Mouse (Mus musculus) central nervous system, embryonic 14 days (tissue): ENCODE data around the gene 4930415O20Rik. TPM values are rescaled to one million over a fixed set of nuclear protein-coding genes. Genes with fewer than 3 reads are reported as not detected.

Experiments
- polyA plus RNA-seq: library from polyadenylated mRNA; depleted of rRNA; stranded (reverse); fragments of >200 nt; gene quantifications from 2 replicates; pipeline ENCODE4 v1.2.3, GENCODE M21; 2012; rRNA removed

4930415O20Rik gene
- polyA plus RNA-seq, result 0.26 TPM in 1 of 2 replicates, not detected in the other

GRCm38 (mm10) chr15:98570873-98571538 is at the start of gene 4930415O20Rik, which contains the start of gene Ccnt1:
4930415O20Rik (plus strand) TSS chr15:98571004.
Ccnt1 (minus strand) TSS chr15:98570923.

DNA sequence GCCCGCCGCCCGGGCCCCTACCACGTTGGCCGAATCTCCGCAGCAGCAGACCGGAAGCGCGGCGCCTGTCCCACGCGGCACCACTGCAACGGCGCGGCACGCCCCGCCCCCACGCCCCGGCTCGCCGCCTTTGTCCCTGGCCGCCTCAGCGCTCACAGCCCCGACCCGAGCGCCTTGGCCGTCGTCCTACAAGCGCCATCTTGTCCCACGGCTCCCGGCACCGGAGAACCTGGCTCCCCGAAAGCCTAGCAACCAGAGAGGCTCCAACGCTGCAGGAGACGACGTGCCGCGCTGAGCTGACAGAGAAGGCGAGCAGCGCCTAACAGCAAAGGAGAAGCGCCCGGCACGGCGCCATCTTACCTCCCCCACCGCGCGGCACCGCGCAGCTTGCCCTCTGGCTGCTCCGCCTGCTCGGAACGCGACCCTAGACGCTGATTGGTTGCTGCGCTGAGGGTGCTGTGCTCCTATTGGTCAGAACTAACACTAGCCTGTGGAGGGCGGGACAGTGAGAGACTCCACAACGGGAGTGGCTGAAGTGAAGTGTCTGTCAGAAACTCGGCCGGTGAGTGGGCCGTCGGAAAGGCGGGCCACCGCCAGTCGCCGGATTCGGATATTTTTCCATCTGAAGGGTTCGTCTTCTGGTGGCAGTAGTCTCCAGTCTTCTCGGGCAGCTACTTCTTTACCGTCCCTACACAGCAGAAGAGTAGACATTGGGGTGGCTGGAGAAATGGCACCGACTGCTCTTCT is 36.8 kb upstream of the 4930415O20Rik start, which contains the start of gene Kansl2:
Kansl2 (minus strand) TSS at position 384 of the 747 bp plus-strand sequence.

GRCm38 (mm10) chr15:98609331-98610130 is 38.7 kb downstream of the 4930415O20Rik start, which contains the start of gene Adcy6:
Adcy6 (minus strand) TSS chr15:98610076.

DNA sequence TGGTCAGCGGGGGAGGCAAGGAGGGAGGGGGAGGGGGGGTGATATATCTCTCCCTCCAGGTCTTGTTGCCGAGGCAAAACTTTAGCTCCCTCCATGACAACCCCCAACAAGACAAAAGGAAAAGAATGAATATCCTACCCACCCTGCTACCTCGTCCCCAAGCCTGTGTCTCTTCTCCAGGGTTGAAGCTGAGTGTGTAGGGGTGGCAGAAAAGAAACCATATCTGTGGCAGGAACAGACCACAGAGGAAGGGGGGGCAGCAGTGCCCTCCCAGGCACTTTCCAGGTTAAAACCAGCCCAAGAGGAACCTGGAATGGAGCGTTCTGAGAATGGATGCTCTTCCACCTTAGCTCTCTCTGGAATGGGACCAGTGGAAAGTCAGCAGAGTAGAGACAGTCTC is 59.7 kb downstream of the 4930415O20Rik start, which contains the start of gene Cacnb3:
Cacnb3 (plus strand) TSS at position 301 of the 400 bp plus-strand sequence.

Other genes starting within 250 kb of the 4930415O20Rik start
- not detected in 2 replicates for gene Olfr284, start 230.0 kb upstream of the 4930415O20Rik start, polyA plus RNA-seq
- not detected in 2 replicates for gene Olfr283, start 190.1 kb upstream of the 4930415O20Rik start, polyA plus RNA-seq
- not detected in 2 replicates for gene Olfr282, start 139.8 kb upstream of the 4930415O20Rik start, polyA plus RNA-seq
- not detected in 2 replicates for gene Olfr281, start 118.4 kb upstream of the 4930415O20Rik start, polyA plus RNA-seq
- gene OR5BS1P, start 101.1 kb upstream of the 4930415O20Rik start, polyA plus RNA-seq, result not detected in 2 replicates
- not detected in 2 replicates for gene Lalba, start 88.3 kb upstream of the 4930415O20Rik start, polyA plus RNA-seq
- not detected in 2 replicates for gene Olfr279, start 78.6 kb upstream of the 4930415O20Rik start, polyA plus RNA-seq
- gene Kansl2, start 36.7 kb upstream of the 4930415O20Rik start, polyA plus RNA-seq, result 117 and 125 TPM in 2 replicates
- gene Ccnt1, start 81 bp upstream of the 4930415O20Rik start, polyA plus RNA-seq, result 22.8 and 23.3 TPM in 2 replicates
- 46.7 and 54.8 TPM in 2 replicates for gene Adcy6, start 39.1 kb downstream of the 4930415O20Rik start, polyA plus RNA-seq
- gene Cacnb3, start 59.8 kb downstream of the 4930415O20Rik start, polyA plus RNA-seq, result 230 and 233 TPM in 2 replicates
- 53.2 and 54.3 TPM in 2 replicates for gene Ddx23, start 91.9 kb downstream of the 4930415O20Rik start, polyA plus RNA-seq
- 13.4 and 16.2 TPM in 2 replicates for gene Rnd1, start 106.5 kb downstream of the 4930415O20Rik start, polyA plus RNA-seq
- gene Ccdc65, start 137.2 kb downstream of the 4930415O20Rik start, polyA plus RNA-seq, result 2.3 and 2.6 TPM in 2 replicates
- gene Fkbp11, start 157.2 kb downstream of the 4930415O20Rik start, polyA plus RNA-seq, result 6.5 and 15.6 TPM in 2 replicates
- gene Arf3, start 192.2 kb downstream of the 4930415O20Rik start, polyA plus RNA-seq, result 99.4 and 113 TPM in 2 replicates
- 0.76 and 3.2 TPM in 2 replicates for gene Wnt10b, start 207.1 kb downstream of the 4930415O20Rik start, polyA plus RNA-seq
- gene Wnt1, start 218.9 kb downstream of the 4930415O20Rik start, polyA plus RNA-seq, result 1.4 and 1.5 TPM in 2 replicates
- 1.6 and 1.8 TPM in 2 replicates for gene Ddn, start 238.5 kb downstream of the 4930415O20Rik start, polyA plus RNA-seq